Mouse (Mus musculus) limb, embryonic 12.5 days (tissue): ENCODE data around the gene Efna5. TPM values are rescaled to one million over a fixed set of nuclear protein-coding genes. Genes with fewer than 3 reads are reported as not detected.

Source experiments
- ATAC-seq: fragments of 200-750 bp; cut with Nextera tagmentation; 2 replicates; pipeline ENCODE4 v1.8.0; 2017; ENCODE audit warnings: low read depth, moderate TSS enrichment; ENCODE audit not compliant: insufficient number of reproducible peaks, insufficient read depth, low FRiP score, low TSS enrichment
- H3K27ac ChIP-seq: fragments of 300-500 bp; sonication (generic); 2 replicates; pipeline ENCODE4 v1.5.1; 2016; ENCODE audit warnings: mild to moderate bottlenecking, moderate library complexity
- H3K27me3 ChIP-seq: fragments of 300-500 bp; sonication (generic); 2 replicates; pipeline ENCODE4 v1.6.1; 2016; ENCODE audit warnings: mild to moderate bottlenecking, moderate library complexity
- H3K36me3 ChIP-seq: fragments of 300-500 bp; sonication (generic); 2 replicates; pipeline ENCODE4 v1.6.1; 2016; ENCODE audit warnings: mild to moderate bottlenecking, moderate library complexity
- H3K4me1 ChIP-seq: fragments of 300-500 bp; sonication (generic); replicated peaks from 2 replicates; pipeline ENCODE4 v1.6.1; 2016
- H3K4me2 ChIP-seq: fragments of 300-500 bp; sonication (generic); 2 replicates; pipeline ENCODE4 v1.6.1; 2016; ENCODE audit warnings: mild to moderate bottlenecking, moderate library complexity
- H3K4me3 ChIP-seq: fragments of 300-500 bp; sonication (generic); replicated peaks from 2 replicates; pipeline ENCODE4 v1.5.1; 2016; ENCODE audit warnings: mild to moderate bottlenecking
- H3K9ac ChIP-seq: fragments of 300-500 bp; sonication (generic); replicated peaks from 2 replicates; pipeline ENCODE4 v1.6.1; 2016; ENCODE audit warnings: mild to moderate bottlenecking, moderate library complexity
- H3K9me3 ChIP-seq: fragments of 300-500 bp; sonication (generic); 2 replicates; pipeline ENCODE4 v1.6.1; 2016; ENCODE audit warnings: mild to moderate bottlenecking, moderate library complexity
- WGBS: fragments of 180-500 bp; shearing (Covaris S2); methylation state at CpG from one replicate; pipeline ENCODE4 v1.1.7; 2016; 5-methylcytosine and 5-hydroxymethylcytosine counted together
- polyA plus RNA-seq: library from polyadenylated mRNA; unstranded; fragments of >200 nt; fragmentation: Nextera tagmentation; extraction: Ambion mirVana; gene quantifications from 2 replicates; pipeline ENCODE4 v1.2.1, GENCODE M21; 2016

The Efna5 gene
- polyA plus RNA-seq, 1 experiment from 2014 or later, result 38.2 TPM

- ATAC-seq, result no peak
- Histone ChIP-seq H3K36me3 (no peaks in the 10 kb centered on the region), H3K27me3 (0 out of 2 replicates have a peak, but pooled peaks cover 3% of the 10 kb centered on the region), H3K4me3 (no peak overlapping the region), H3K9me3 (no peaks in the 10 kb centered on the region), H3K27ac (no peak overlapping the region), H3K4me2 (no peak overlapping the region), H3K9ac (no peak overlapping the region), H3K4me1 (peaks cover 26% of the 10 kb centered on the region)
- WGBS, result 71% methylated on average over 8 of the region's 8 CpGs
These were observed 209.0 kb downstream of the Efna5 start for GRCm38 (mm10) chr17:62672068-62672467.

- Histone ChIP-seq H3K9me3 (no peaks in the 10 kb centered on the region), H3K4me1 (peaks cover 13% of the 10 kb centered on the region), H3K4me3 (no peak overlapping the region), H3K36me3 (no peaks in the 10 kb centered on the region), H3K9ac (no peak overlapping the region), H3K4me2 (no peak overlapping the region), H3K27ac (no peak overlapping the region), H3K27me3 (0 out of 2 replicates have a peak, but pooled peaks cover 3% of the 10 kb centered on the region)
- 65% methylated on average over 6 of the region's 6 CpGs for WGBS
- no peak for ATAC-seq
These were observed 214.4 kb downstream of the Efna5 start for GRCm38 (mm10) chr17:62666761-62667160.

- H3K36me3 ChIP-seq, result no peaks in the 10 kb centered on the region
- no peaks in the 10 kb centered on the region for H3K9me3 ChIP-seq
- no peak overlapping the region for H3K4me2 ChIP-seq
- no peak for ATAC-seq
- 0 out of 2 replicates have a peak, but pooled peaks cover under 1% of the 10 kb centered on the region for H3K27me3 ChIP-seq
- H3K27ac ChIP-seq, result no peak overlapping the region
- 90% methylated on average over 7 of the region's 7 CpGs for WGBS
- peaks cover 13% of the 10 kb centered on the region for H3K4me1 ChIP-seq
- H3K9ac ChIP-seq, result no peak overlapping the region
- no peak overlapping the region for H3K4me3 ChIP-seq
These were observed 215.3 kb downstream of the Efna5 start for GRCm38 (mm10) chr17:62665823-62666222.

GRCm38 (mm10) chr17:62664709-62665108 lies 216.4 kb downstream of the Efna5 start:
- no peak for ATAC-seq
- Histone ChIP-seq H3K36me3 (no peaks in the 10 kb centered on the region), H3K4me3 (no peak overlapping the region), H3K4me1 (peaks cover 16% of the 10 kb centered on the region), H3K27me3 (no peaks in the 10 kb centered on the region), H3K4me2 (no peak overlapping the region), H3K9ac (no peak overlapping the region), H3K27ac (no peak overlapping the region), H3K9me3 (no peaks in the 10 kb centered on the region)
- 90% methylated on average over 2 of the region's 2 CpGs for WGBS

- no peak overlapping the region for H3K4me3 ChIP-seq
These were observed 219.3 kb downstream of the Efna5 start for GRCm38 (mm10) chr17:62661801-62662200.

GRCm38 (mm10) chr17:62659501-62660175 lies 221.5 kb downstream of the Efna5 start:
- H3K4me3 ChIP-seq, result no peak overlapping the region
- 88% methylated on average over 14 of the region's 14 CpGs for WGBS
- H3K27ac ChIP-seq, result no peak overlapping the region
- H3K4me1 ChIP-seq, result peaks cover 26% of the 10 kb centered on the region
- no peak for ATAC-seq
- no peak overlapping the region for H3K4me2 ChIP-seq
- no peaks in the 10 kb centered on the region for H3K9me3 ChIP-seq
- no peaks in the 10 kb centered on the region; the same call in 1 of the 2 replicates for H3K27me3 ChIP-seq
- H3K9ac ChIP-seq, result no peak overlapping the region
- no peaks in the 10 kb centered on the region for H3K36me3 ChIP-seq

More at GRCm38 (mm10) chr17:62661801-62662200, 219.3 kb downstream of the Efna5 start:
- no peaks in the 10 kb centered on the region; the same call in 1 of the 2 replicates for H3K27me3 ChIP-seq
- H3K27ac ChIP-seq, result no peak overlapping the region
- H3K9ac ChIP-seq, result no peak overlapping the region
- 38% methylated on average over 7 of the region's 7 CpGs for WGBS
- H3K4me1 ChIP-seq, result peaks cover 22% of the 10 kb centered on the region
- H3K36me3 ChIP-seq, result no peaks in the 10 kb centered on the region
- ATAC-seq, result no peak
- no peak overlapping the region for H3K4me2 ChIP-seq
- no peaks in the 10 kb centered on the region for H3K9me3 ChIP-seq

- H3K4me3 ChIP-seq, result no peak overlapping the region
- H3K36me3 ChIP-seq, result no peaks in the 10 kb centered on the region
- H3K4me1 ChIP-seq, result peaks cover 21% of the 10 kb centered on the region
- H3K9me3 ChIP-seq, result no peaks in the 10 kb centered on the region
- no peaks in the 10 kb centered on the region; the same call in 1 of the 2 replicates for H3K27me3 ChIP-seq
- no peak overlapping the region for H3K27ac ChIP-seq
- ATAC-seq, result no peak
- H3K9ac ChIP-seq, result no peak overlapping the region
- no peak overlapping the region for H3K4me2 ChIP-seq
- WGBS, result 43% methylated on average over 12 of the region's 12 CpGs
These were observed 223.1 kb downstream of the Efna5 start for GRCm38 (mm10) chr17:62657832-62658630.

- Histone ChIP-seq H3K4me3 (no peak overlapping the region), H3K9ac (no peak overlapping the region), H3K27ac (no peak overlapping the region), H3K27me3 (no peaks in the 10 kb centered on the region; the same call in 1 of the 2 replicates), H3K4me1 (peaks cover 19% of the 10 kb centered on the region), H3K36me3 (no peaks in the 10 kb centered on the region), H3K4me2 (no peak overlapping the region), H3K9me3 (no peaks in the 10 kb centered on the region)
- no peak for ATAC-seq
- WGBS, result 84% methylated on average over 7 of the region's 7 CpGs
These were observed 224.1 kb downstream of the Efna5 start for GRCm38 (mm10) chr17:62657051-62657450.

GRCm38 (mm10) chr17:62656591-62656990 lies 224.5 kb downstream of the Efna5 start:
- H3K27me3 ChIP-seq, result no peaks in the 10 kb centered on the region; the same call in 1 of the 2 replicates
- 66% methylated on average over 7 of the region's 7 CpGs for WGBS
- peaks cover 15% of the 10 kb centered on the region for H3K4me1 ChIP-seq
- ATAC-seq, result no peak
- no peak overlapping the region for H3K4me3 ChIP-seq
- H3K9ac ChIP-seq, result no peak overlapping the region
- H3K36me3 ChIP-seq, result no peaks in the 10 kb centered on the region
- H3K9me3 ChIP-seq, result no peaks in the 10 kb centered on the region
- no peak overlapping the region for H3K27ac ChIP-seq
- H3K4me2 ChIP-seq, result no peak overlapping the region

GRCm38 (mm10) chr17:62655819-62656355 lies 225.2 kb downstream of the Efna5 start:
- H3K9ac ChIP-seq, result no peak overlapping the region
- no peaks in the 10 kb centered on the region; the same call in 1 of the 2 replicates for H3K27me3 ChIP-seq
- 56% methylated on average over 16 of the region's 16 CpGs for whole genome bisulfite sequencing
- no peak for ATAC-seq
- no peak overlapping the region for H3K4me2 ChIP-seq
- peaks cover 13% of the 10 kb centered on the region for H3K4me1 ChIP-seq
- no peak overlapping the region for H3K4me3 ChIP-seq
- no peaks in the 10 kb centered on the region for H3K36me3 ChIP-seq
- H3K9me3 ChIP-seq, result no peaks in the 10 kb centered on the region
- no peak overlapping the region for H3K27ac ChIP-seq

GRCm38 (mm10) chr17:62652451-62652850 lies 228.7 kb downstream of the Efna5 start:
- no peak overlapping the region for H3K4me3 ChIP-seq
- H3K9ac ChIP-seq, result no peak overlapping the region
- H3K36me3 ChIP-seq, result no peaks in the 10 kb centered on the region
- peaks cover 11% of the 10 kb centered on the region; the same call in 1 of the 2 replicates for H3K4me1 ChIP-seq
- no peaks in the 10 kb centered on the region for H3K9me3 ChIP-seq
- WGBS, result 80% methylated on average over 6 of the region's 6 CpGs
- no peaks in the 10 kb centered on the region; the same call in 1 of the 2 replicates for H3K27me3 ChIP-seq
- H3K27ac ChIP-seq, result no peak overlapping the region
- no peak for ATAC-seq
- no peak overlapping the region for H3K4me2 ChIP-seq
